Mouse (Mus musculus) adrenal gland, postnatal 14 days (tissue): ENCODE results near the gene 2810408A11Rik. TPM values are rescaled to one million over a fixed set of nuclear protein-coding genes. Genes with fewer than 3 reads are reported as not detected.

Experiments
- DNase-seq: peaks from one replicate; pipeline ENCODE4 v3.0.0; 2021; ENCODE audit warnings: mixed read lengths
- total RNA-seq: library from RNA; stranded (reverse); gene quantifications from 2 replicates; pipeline ENCODE4 v1.2.3, GENCODE M21; 2021

The 2810408A11Rik gene
- total RNA-seq, 1 experiment from 2014 or later, result 1.8 TPM

- no peak for DNase-seq
These were observed 12.1 kb upstream of the 2810408A11Rik start for GRCm38 (mm10) chr11:69912716-69913530.

- DNase-seq, result no peak
These were observed 10.9 kb upstream of the 2810408A11Rik start for GRCm38 (mm10) chr11:69911701-69912100.

GRCm38 (mm10) chr11:69910781-69911560 is 10.2 kb upstream of the 2810408A11Rik start:
- no peak for DNase-seq

GRCm38 (mm10) chr11:69910177-69910576 is 9.4 kb upstream of the 2810408A11Rik start:
- no peak for DNase-seq

- DNase-seq, result no peak
These were observed 8.4 kb upstream of the 2810408A11Rik start for GRCm38 (mm10) chr11:69909174-69909573.

- DNase-seq, result no peak
These were observed 7.9 kb upstream of the 2810408A11Rik start for GRCm38 (mm10) chr11:69908645-69909044.

GRCm38 (mm10) chr11:69904311-69904710 is 3.5 kb upstream of the 2810408A11Rik start:
- no peak for DNase-seq

- no peak for DNase-seq
These were observed 2.2 kb upstream of the 2810408A11Rik start for GRCm38 (mm10) chr11:69902972-69903371.

GRCm38 (mm10) chr11:69901993-69902392 is 1.2 kb upstream of the 2810408A11Rik start:
- no peak for DNase-seq

- DNase-seq, result peak; percentile 98
These were observed 639 bp upstream of the 2810408A11Rik start for GRCm38 (mm10) chr11:69901406-69901846.

GRCm38 (mm10) chr11:69899870-69900269 is 917 bp downstream of the 2810408A11Rik start:
- no peak for DNase-seq

GRCm38 (mm10) chr11:69895291-69895690 is 5.5 kb downstream of the 2810408A11Rik start, which contains the start of gene Acap1:
TSS of gene Acap1 (minus strand) at chr11:69895539.
- DNase-seq, result no peak

- DNase-seq, result peak; percentile 45
These were observed 6.1 kb downstream of the 2810408A11Rik start for GRCm38 (mm10) chr11:69894671-69895070.

- no peak for DNase-seq
These were observed 9.3 kb downstream of the 2810408A11Rik start for GRCm38 (mm10) chr11:69891482-69891881.

- no peak for DNase-seq
These were observed 13.7 kb downstream of the 2810408A11Rik start for GRCm38 (mm10) chr11:69886907-69887635.

GRCm38 (mm10) chr11:69884663-69885062 is 16.1 kb downstream of the 2810408A11Rik start:
- DNase-seq, result no peak

GRCm38 (mm10) chr11:69884240-69884639 is 16.5 kb downstream of the 2810408A11Rik start:
- no peak for DNase-seq

GRCm38 (mm10) chr11:69883527-69884151 is 17.1 kb downstream of the 2810408A11Rik start:
- DNase-seq, result peak; percentile 35

GRCm38 (mm10) chr11:69883066-69883465 is 17.7 kb downstream of the 2810408A11Rik start:
- no peak for DNase-seq

GRCm38 (mm10) chr11:69881787-69882670 is 18.8 kb downstream of the 2810408A11Rik start:
- no peak for DNase-seq
